Mouse (Mus musculus): ENCODE measurements around the gene Gm10717. TPM values are rescaled to one million over a fixed set of nuclear protein-coding genes. Genes with fewer than 3 reads are reported as not detected.
"Not testable (repeated sequence)": the region's sequence is repeated elsewhere in the genome, so short reads cannot be mapped to it uniquely, and the experiment has no call there.

Gm10717 gene
- total RNA-seq, 1 experiment = not detected

GRCm38 (mm10) chr9:3022316-3023008, 2.8 kb upstream of the Gm10717 start:
- H3K36me3 ChIP-seq (ENCODE audit: control insufficient read depth, insufficient read depth, low read length, poor library complexity, severe bottlenecking); DNase-seq (ENCODE audit: low read depth, low spot score); H3K27ac ChIP-seq (ENCODE audit: insufficient read depth, low read depth, low read length, poor library complexity, severe bottlenecking); H3K4me1 ChIP-seq (ENCODE audit: control insufficient read depth in 2 of 2, insufficient read depth in 2 of 2, low read length in 2 of 2, poor library complexity in 1 of 2); H3K9ac ChIP-seq (ENCODE audit: insufficient read depth, low read depth, low read length, poor library complexity, severe bottlenecking); H3K4me3 ChIP-seq (ENCODE audit: insufficient read depth in 1 of 2, low read depth in 1 of 2, low read length in 2 of 2, poor library complexity in 1 of 2, severe bottlenecking in 1 of 2); in situ Hi-C loops (cut with MboI; ENCODE audit: low sequenced_read_pairs in 2 of 2, unreplicated experiment in 2 of 2); H3K9me3 ChIP-seq (ENCODE audit: control insufficient read depth, insufficient read depth, low read depth, low read length): not testable (repeated sequence)

- DNase-seq (ENCODE audit: low read depth, low spot score); in situ Hi-C loops (cut with MboI; ENCODE audit: low sequenced_read_pairs in 2 of 2, unreplicated experiment in 2 of 2): not testable (repeated sequence)
Measured at GRCm38 (mm10) chr9:3023312-3023984, 1.8 kb upstream of the Gm10717 start, which contains the start of gene Gm10718. Gene Gm10718 (plus strand): TSS chr9:3023547.

GRCm38 (mm10) chr9:3023985-3024648, 1.1 kb upstream of the Gm10717 start:
- H3K9me3 ChIP-seq (ENCODE audit: control insufficient read depth, insufficient read depth, low read depth, low read length); DNase-seq (ENCODE audit: low read depth, low spot score); H3K4me3 ChIP-seq (ENCODE audit: insufficient read depth in 1 of 2, low read depth in 1 of 2, low read length in 2 of 2, poor library complexity in 1 of 2, severe bottlenecking in 1 of 2); H3K27ac ChIP-seq (ENCODE audit: insufficient read depth, low read depth, low read length, poor library complexity, severe bottlenecking); H3K4me1 ChIP-seq (ENCODE audit: control insufficient read depth in 2 of 2, insufficient read depth in 2 of 2, low read length in 2 of 2, poor library complexity in 1 of 2); H3K36me3 ChIP-seq (ENCODE audit: control insufficient read depth, insufficient read depth, low read length, poor library complexity, severe bottlenecking); in situ Hi-C loops (cut with MboI; ENCODE audit: low sequenced_read_pairs in 2 of 2, unreplicated experiment in 2 of 2); H3K9ac ChIP-seq (ENCODE audit: insufficient read depth, low read depth, low read length, poor library complexity, severe bottlenecking): not testable (repeated sequence)

More at GRCm38 (mm10) chr9:3023312-3023984, 1.8 kb upstream of the Gm10717 start, which contains the start of gene Gm10718:
- H3K9ac ChIP-seq (ENCODE audit: insufficient read depth, low read depth, low read length, poor library complexity, severe bottlenecking); H3K27ac ChIP-seq (ENCODE audit: insufficient read depth, low read depth, low read length, poor library complexity, severe bottlenecking); H3K36me3 ChIP-seq (ENCODE audit: control insufficient read depth, insufficient read depth, low read length, poor library complexity, severe bottlenecking); H3K4me3 ChIP-seq (ENCODE audit: insufficient read depth in 1 of 2, low read depth in 1 of 2, low read length in 2 of 2, poor library complexity in 1 of 2, severe bottlenecking in 1 of 2); H3K9me3 ChIP-seq (ENCODE audit: control insufficient read depth, insufficient read depth, low read depth, low read length); H3K4me1 ChIP-seq (ENCODE audit: control insufficient read depth in 2 of 2, insufficient read depth in 2 of 2, low read length in 2 of 2, poor library complexity in 1 of 2): not testable (repeated sequence)

GRCm38 (mm10) chr9:3025653-3026052, 436 bp downstream of the Gm10717 start:
- H3K9ac ChIP-seq (ENCODE audit: insufficient read depth, low read depth, low read length, poor library complexity, severe bottlenecking); H3K4me1 ChIP-seq (ENCODE audit: control insufficient read depth in 2 of 2, insufficient read depth in 2 of 2, low read length in 2 of 2, poor library complexity in 1 of 2); H3K27ac ChIP-seq (ENCODE audit: insufficient read depth, low read depth, low read length, poor library complexity, severe bottlenecking); H3K36me3 ChIP-seq (ENCODE audit: control insufficient read depth, insufficient read depth, low read length, poor library complexity, severe bottlenecking); DNase-seq (ENCODE audit: low read depth, low spot score); H3K4me3 ChIP-seq (ENCODE audit: insufficient read depth in 1 of 2, low read depth in 1 of 2, low read length in 2 of 2, poor library complexity in 1 of 2, severe bottlenecking in 1 of 2); H3K9me3 ChIP-seq (ENCODE audit: control insufficient read depth, insufficient read depth, low read depth, low read length); in situ Hi-C loops (cut with MboI; ENCODE audit: low sequenced_read_pairs in 2 of 2, unreplicated experiment in 2 of 2): not testable (repeated sequence)

GRCm38 (mm10) chr9:3026136-3026535, 919 bp downstream of the Gm10717 start:
- H3K36me3 ChIP-seq (ENCODE audit: control insufficient read depth, insufficient read depth, low read length, poor library complexity, severe bottlenecking); H3K4me1 ChIP-seq (ENCODE audit: control insufficient read depth in 2 of 2, insufficient read depth in 2 of 2, low read length in 2 of 2, poor library complexity in 1 of 2); H3K9ac ChIP-seq (ENCODE audit: insufficient read depth, low read depth, low read length, poor library complexity, severe bottlenecking); H3K4me3 ChIP-seq (ENCODE audit: insufficient read depth in 1 of 2, low read depth in 1 of 2, low read length in 2 of 2, poor library complexity in 1 of 2, severe bottlenecking in 1 of 2); H3K27ac ChIP-seq (ENCODE audit: insufficient read depth, low read depth, low read length, poor library complexity, severe bottlenecking); DNase-seq (ENCODE audit: low read depth, low spot score); H3K9me3 ChIP-seq (ENCODE audit: control insufficient read depth, insufficient read depth, low read depth, low read length); in situ Hi-C loops (cut with MboI; ENCODE audit: low sequenced_read_pairs in 2 of 2, unreplicated experiment in 2 of 2): not testable (repeated sequence)

- H3K4me3 ChIP-seq (ENCODE audit: insufficient read depth in 1 of 2, low read depth in 1 of 2, low read length in 2 of 2, poor library complexity in 1 of 2, severe bottlenecking in 1 of 2); in situ Hi-C loops (cut with MboI; ENCODE audit: low sequenced_read_pairs in 2 of 2, unreplicated experiment in 2 of 2); H3K9me3 ChIP-seq (ENCODE audit: control insufficient read depth, insufficient read depth, low read depth, low read length); H3K9ac ChIP-seq (ENCODE audit: insufficient read depth, low read depth, low read length, poor library complexity, severe bottlenecking); H3K36me3 ChIP-seq (ENCODE audit: control insufficient read depth, insufficient read depth, low read length, poor library complexity, severe bottlenecking); DNase-seq (ENCODE audit: low read depth, low spot score); H3K27ac ChIP-seq (ENCODE audit: insufficient read depth, low read depth, low read length, poor library complexity, severe bottlenecking); H3K4me1 ChIP-seq (ENCODE audit: control insufficient read depth in 2 of 2, insufficient read depth in 2 of 2, low read length in 2 of 2, poor library complexity in 1 of 2): not testable (repeated sequence)
Measured at GRCm38 (mm10) chr9:3026741-3027140, 1.5 kb downstream of the Gm10717 start.

- H3K4me3 ChIP-seq (ENCODE audit: insufficient read depth in 1 of 2, low read depth in 1 of 2, low read length in 2 of 2, poor library complexity in 1 of 2, severe bottlenecking in 1 of 2); H3K27ac ChIP-seq (ENCODE audit: insufficient read depth, low read depth, low read length, poor library complexity, severe bottlenecking); H3K9ac ChIP-seq (ENCODE audit: insufficient read depth, low read depth, low read length, poor library complexity, severe bottlenecking); H3K36me3 ChIP-seq (ENCODE audit: control insufficient read depth, insufficient read depth, low read length, poor library complexity, severe bottlenecking); in situ Hi-C loops (cut with MboI; ENCODE audit: low sequenced_read_pairs in 2 of 2, unreplicated experiment in 2 of 2); DNase-seq (ENCODE audit: low read depth, low spot score); H3K9me3 ChIP-seq (ENCODE audit: control insufficient read depth, insufficient read depth, low read depth, low read length); H3K4me1 ChIP-seq (ENCODE audit: control insufficient read depth in 2 of 2, insufficient read depth in 2 of 2, low read length in 2 of 2, poor library complexity in 1 of 2): not testable (repeated sequence)
Measured at GRCm38 (mm10) chr9:3027200-3027599, 2.0 kb downstream of the Gm10717 start.

GRCm38 (mm10) chr9:3029276-3030000, 4.2 kb downstream of the Gm10717 start:
- H3K36me3 ChIP-seq (ENCODE audit: control insufficient read depth, insufficient read depth, low read length, poor library complexity, severe bottlenecking); H3K4me1 ChIP-seq (ENCODE audit: control insufficient read depth in 2 of 2, insufficient read depth in 2 of 2, low read length in 2 of 2, poor library complexity in 1 of 2); DNase-seq (ENCODE audit: low read depth, low spot score); in situ Hi-C loops (cut with MboI; ENCODE audit: low sequenced_read_pairs in 2 of 2, unreplicated experiment in 2 of 2); H3K27ac ChIP-seq (ENCODE audit: insufficient read depth, low read depth, low read length, poor library complexity, severe bottlenecking); H3K9me3 ChIP-seq (ENCODE audit: control insufficient read depth, insufficient read depth, low read depth, low read length); H3K4me3 ChIP-seq (ENCODE audit: insufficient read depth in 1 of 2, low read depth in 1 of 2, low read length in 2 of 2, poor library complexity in 1 of 2, severe bottlenecking in 1 of 2); H3K9ac ChIP-seq (ENCODE audit: insufficient read depth, low read depth, low read length, poor library complexity, severe bottlenecking): not testable (repeated sequence)
